Mouse (Mus musculus): ENCODE measurements around the gene Cpeb3.

GRCm38 (mm10) chr19:37115374-37115773, 93.0 kb downstream of the Cpeb3 start:
- no peak for TF ChIP-seq POLR2A (IDR thresholded peaks at IDR 0.05; ENCODE audit: insufficient read length, low read depth)
- no peak for TF ChIP-seq E2F4 (IDR thresholded peaks at IDR 0.05; ENCODE audit: insufficient read depth)
- no peak for TF ChIP-seq POLR2AphosphoS2 (IDR thresholded peaks at IDR 0.05; ENCODE audit: insufficient read length, low read depth)
